Mouse (Mus musculus) E14TG2a.4 (cell line): ENCODE results near the gene Usp3.

ENCODE experiments used
- CTCF ChIP-seq: conservative IDR thresholded peaks from 2 replicates; pipeline ENCODE4 v1.5.1; 2014; ENCODE audit warnings: low read length
- NANOG ChIP-seq: IDR thresholded peaks from 2 replicates; pipeline ENCODE4 v1.6.1; 2014; ENCODE audit warnings: borderline replicate concordance, low read length, mixed read lengths
- POU5F1 ChIP-seq: IDR thresholded peaks from 2 replicates; pipeline ENCODE4 v1.6.1; 2014; ENCODE audit warnings: low read length, borderline replicate concordance

GRCm38 (mm10) chr9:66620055-66620454 lies 27.1 kb upstream of the Usp3 start:
- TF ChIP-seq CTCF (no peak), POU5F1 (no peak), NANOG (no peak)
